Mouse (Mus musculus): ENCODE results near the gene Bhlhb9.

- TF ChIP-seq CTCF (IDR thresholded peaks at IDR 0.05; ENCODE audit: control insufficient read depth, insufficient read depth, low read length): no peak
- TF ChIP-seq POLR2A (IDR thresholded peaks at IDR 0.05; ENCODE audit: borderline replicate concordance, control insufficient read depth, low read depth, low read length): no peak
Measured at GRCm38 (mm10) chrX:135917116-135917515, 119.7 kb downstream of the Bhlhb9 start.
